Mouse (Mus musculus) adrenal gland, adult 18-20 months (tissue): ENCODE measurements around the gene Mre11a. TPM values are rescaled to one million over a fixed set of nuclear protein-coding genes. Genes with fewer than 3 reads are reported as not detected.

Experiments used
- DNase-seq, 2 experiments: peaks; one replicate each; pipeline ENCODE4 v3.0.0; 2021 to 2022; ENCODE audit warnings: low spot score in 2 of 2
- total RNA-seq, 2 experiments: library from RNA; stranded (reverse); gene quantifications; 1 replicate in 1 of 2; 2 replicates in 1 of 2; pipeline ENCODE4 v1.2.3; 2021

Gene Mre11a
- total RNA-seq, 2 experiments from 2014 or later, result 17.2 TPM

DNA sequence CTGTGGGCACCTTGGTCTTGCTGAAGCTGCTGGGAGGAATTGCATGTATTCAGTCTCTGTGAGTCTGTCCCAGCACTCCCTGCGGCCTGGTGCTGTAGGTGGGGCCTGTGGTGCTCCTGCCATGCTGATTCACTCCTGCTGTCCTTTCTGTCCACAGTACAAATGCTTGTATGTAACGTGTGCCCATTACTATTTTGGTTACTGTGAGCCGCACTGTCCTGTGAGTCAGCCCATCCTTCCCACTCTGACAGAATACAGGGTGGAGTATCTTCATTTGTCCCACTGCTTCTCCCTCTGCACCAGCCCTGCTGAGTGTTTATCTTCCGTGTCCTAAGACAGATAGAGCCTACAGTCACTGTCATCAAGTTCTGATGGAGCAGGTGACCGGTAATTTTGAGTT lies 25.7 kb downstream of the Mre11a start:
- no peak for DNase-seq

GRCm38 (mm10) chr9:14821396-14821795 lies 36.9 kb downstream of the Mre11a start:
- no peak for DNase-seq

DNA sequence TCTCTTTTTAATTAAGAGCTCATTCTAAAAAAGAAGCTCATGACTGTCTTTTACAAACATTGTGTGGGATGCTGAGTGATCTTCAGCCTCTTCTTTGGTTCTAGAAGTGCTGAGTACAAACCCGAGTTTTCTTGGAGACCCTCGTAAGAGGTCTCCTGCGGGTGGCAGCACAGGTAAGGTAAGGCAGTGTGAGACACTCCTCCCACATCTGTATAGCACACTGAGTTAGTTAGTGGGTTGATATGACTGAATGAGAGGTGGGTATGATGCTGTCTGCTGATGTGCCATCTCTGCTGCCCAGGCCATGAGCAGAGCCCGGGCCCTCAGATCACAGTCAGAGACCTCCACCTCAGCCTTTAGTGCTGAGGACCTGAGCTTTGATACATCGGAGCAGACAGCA lies 40.4 kb downstream of the Mre11a start:
- DNase-seq, result no peak

DNA sequence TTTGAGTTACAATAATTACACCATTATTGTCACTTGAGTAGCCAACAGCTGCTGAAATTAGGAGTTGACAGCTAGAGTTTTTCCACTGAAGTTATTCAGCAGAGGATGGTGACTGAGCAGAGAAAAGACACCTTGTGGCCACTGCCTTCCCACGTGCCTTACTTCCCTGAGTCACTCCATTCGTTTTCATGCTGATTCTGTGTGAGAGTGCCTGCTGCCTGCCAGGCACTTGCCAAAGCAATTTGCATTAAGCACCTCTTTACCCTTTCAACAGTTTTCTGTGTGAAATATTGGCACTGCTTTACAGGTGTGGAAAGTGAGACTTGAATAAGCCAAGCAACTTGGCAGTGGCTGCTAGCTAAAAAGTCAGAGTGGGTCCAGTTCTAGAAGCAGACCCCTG lies 43.4 kb downstream of the Mre11a start:
- DNase-seq, result no peak

DNA sequence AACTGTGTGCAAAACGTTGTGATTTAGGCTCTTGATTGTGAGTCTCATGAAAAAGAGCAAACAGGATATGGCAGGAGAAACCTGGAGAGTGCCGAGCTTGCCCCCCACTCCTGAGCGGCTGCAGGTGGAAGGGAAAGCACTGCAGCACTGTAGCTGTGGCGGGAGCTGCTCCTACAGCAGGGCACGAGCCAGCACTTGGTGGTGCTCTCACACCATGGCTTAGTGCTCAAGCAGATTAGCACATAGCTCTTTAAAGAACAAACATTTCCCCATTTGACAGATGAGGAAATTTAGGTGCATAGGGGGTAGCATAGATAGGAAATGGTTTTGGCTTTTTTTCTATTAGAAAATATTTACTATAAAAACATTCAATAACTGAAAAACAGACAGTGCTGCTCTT lies 47.6 kb downstream of the Mre11a start:
- DNase-seq, result no peak

DNA sequence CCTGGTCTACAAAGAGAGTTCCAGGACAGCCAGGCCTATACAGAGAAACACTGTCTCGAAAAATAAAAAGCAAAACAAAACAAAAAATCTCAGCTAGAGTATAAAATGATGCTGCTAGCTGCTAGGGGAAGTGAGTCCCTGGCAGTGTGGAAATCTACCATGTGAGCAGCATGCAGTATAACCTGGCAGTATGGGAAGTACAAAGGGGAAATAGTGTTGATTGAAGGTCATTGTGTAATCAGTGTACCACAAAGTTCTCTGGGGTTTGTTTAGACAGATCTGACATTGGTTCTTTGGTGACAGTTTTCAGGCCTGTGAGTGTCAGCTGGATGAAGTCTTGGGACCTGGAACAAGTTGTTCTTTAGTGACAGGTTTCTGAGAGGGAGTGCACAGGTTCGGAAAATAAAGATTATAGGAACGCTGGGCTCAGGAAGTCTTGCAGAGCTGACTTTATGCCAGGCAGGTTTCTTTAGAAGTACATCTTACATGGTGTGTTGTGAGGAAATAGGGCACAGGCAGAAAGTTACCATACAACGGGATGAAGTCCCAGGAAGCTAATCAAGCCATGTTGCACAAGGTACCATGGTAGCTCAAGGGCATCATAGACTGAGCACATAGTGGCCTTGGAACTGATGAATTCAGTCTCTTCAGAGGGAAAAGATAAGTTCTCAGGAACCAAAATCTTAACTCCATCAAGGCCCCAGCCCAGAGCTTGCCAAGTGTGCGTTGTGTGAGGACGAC lies 51.1 kb downstream of the Mre11a start:
- DNase-seq, result no peak

- no peak for DNase-seq
Measured at GRCm38 (mm10) chr9:14839527-14839926, 55.1 kb downstream of the Mre11a start.

DNA sequence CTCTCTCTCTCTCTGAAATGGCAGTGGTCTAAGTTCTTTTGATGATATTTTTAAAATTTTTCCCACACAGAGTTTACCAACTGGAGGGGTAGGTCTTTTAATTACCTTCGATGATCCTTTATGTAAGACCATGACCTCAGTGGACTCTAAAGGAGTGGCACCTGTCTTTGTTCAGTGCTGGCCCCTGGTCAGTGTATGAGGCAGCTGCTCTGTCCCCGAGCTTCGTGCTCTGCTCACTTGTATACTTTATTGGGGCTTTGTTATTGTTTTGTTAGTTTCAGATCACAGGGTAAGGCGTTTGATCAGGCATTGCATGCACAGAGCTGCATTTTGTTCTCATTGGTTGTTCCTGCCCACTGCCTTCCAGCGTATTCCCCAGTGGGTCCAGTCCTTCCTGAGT lies 55.5 kb downstream of the Mre11a start:
- no peak for DNase-seq

GRCm38 (mm10) chr9:14841878-14842761 lies 57.7 kb downstream of the Mre11a start:
- no peak for DNase-seq

- no peak for DNase-seq
Measured at GRCm38 (mm10) chr9:14843311-14843857, 58.9 kb downstream of the Mre11a start.

DNA sequence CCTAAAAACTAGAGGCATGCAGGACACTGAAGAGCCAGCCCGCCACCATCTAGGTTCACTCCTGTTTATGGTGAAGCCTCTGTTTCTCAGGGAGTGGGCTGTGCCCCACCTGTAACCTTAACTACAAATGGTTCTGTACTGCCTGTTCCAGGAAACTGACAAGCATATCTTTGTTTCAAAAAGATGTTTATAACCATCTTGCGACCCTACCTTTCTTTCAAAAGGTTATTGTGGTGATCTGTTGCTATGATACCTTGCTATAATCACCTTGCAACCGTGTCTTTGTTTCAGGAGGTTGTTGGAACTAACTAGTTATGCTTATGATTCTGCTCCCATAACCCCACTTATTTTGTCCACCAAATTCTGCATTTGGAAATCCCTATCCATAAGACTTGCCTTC lies 59.4 kb downstream of the Mre11a start:
- no peak for DNase-seq

DNA sequence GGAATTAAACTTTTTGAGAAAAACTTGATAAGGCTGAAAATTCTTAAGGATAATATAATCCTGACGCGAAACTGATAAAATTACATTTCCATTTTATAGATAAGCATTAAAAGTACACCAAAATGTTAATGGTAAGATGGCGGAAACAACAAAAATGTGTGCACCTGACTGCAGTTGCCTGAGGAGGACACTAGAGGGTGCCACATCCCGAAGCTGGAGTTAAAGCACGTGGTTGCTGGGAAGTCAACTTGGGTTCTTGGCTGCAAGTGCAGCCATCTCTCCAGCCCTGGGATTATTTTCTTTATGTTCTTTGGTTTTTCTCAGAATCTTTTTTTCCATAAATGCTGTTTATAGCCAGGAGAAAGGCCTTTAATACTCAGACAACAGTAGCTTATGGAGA lies 62.0 kb downstream of the Mre11a start:
- DNase-seq, result no peak

DNA sequence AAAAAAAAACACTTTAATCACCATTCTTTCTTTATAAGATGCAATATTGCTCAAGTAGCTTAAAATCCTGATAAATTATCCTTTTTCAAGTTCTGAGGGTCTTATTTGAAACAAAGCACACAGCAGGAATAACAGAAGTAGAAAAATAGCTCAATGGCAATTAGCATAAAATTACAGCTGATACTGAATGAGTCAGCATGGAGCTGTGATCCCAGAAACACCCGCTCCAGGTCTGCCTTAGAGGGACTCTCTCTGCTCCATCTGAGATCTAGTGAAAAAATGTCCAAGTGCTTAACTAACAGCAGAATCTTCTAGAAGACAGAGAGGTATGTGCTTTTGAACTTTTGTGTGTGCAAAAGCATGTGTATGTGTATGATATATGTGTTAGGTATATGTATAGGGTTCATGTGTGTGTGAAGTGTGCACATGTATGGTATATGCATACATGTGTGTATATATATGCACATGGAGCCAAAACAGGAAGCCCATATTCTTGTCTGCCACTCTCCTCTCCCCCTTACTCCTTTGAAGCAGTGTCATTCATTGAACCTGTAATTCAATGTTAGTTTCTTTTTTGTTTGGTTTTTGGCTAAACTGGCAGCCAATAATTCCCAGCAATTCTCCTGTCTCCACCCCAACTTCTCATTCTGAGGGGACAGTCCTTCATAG lies 63.9 kb downstream of the Mre11a start:
- DNase-seq, result no peak

GRCm38 (mm10) chr9:14854585-14854984 lies 70.1 kb downstream of the Mre11a start:
- DNase-seq, result no peak

DNA sequence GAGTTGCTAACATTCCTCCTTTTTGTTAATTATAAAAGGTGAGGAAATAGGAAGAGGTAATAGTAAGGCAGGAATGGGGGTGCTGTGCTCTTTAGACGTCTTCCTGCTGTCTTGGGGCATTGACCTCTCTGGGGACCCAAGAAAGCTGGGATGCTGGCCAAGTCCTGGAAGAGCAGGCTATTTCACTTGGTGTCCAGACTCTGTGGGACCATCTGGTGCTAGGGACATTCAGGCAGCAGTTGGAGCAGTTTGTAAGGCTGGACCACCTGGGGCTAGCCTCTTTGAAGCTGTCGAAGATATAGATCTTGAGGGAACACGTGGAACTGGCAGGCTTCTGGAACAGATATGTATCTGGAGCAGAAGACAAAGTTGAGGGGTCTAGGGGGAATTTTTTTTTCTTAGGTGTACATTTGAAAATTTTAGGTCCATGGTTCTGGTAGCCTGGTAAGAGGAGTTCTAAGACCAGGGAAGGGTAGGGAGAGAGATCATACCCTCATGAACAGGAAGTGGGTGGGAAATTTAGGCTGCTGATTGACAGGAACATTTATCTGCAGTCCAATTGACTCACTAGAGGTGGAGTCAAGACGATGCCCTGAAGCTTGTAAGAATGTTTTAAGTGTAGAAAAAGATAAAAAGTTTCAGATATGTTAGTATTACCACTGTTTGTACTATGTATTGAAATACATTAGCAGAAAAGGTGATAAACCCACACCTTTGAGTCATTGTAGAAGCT lies 72.6 kb downstream of the Mre11a start:
- DNase-seq, result no peak

GRCm38 (mm10) chr9:14858170-14858706 lies 73.8 kb downstream of the Mre11a start:
- DNase-seq, result no peak

DNA sequence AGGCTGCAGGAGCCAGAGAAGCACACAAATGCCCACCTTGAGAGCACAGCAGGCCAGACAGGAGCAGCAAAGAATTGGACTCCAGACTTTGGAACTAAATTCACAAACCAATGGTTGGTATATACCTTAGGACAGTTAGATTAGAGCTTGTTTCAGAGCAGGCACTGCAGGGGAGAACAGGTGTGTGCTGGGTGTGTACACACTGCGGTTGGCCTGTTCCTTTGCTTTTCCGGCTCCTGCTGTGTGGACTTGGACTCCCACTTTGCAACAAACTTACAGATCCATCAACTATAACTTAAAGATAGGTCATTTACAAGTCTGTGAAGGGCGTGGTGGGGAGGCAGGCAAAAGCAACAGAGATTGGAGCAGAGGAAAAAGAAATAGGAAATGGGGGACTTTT lies 74.3 kb downstream of the Mre11a start:
- DNase-seq, result no peak

DNA sequence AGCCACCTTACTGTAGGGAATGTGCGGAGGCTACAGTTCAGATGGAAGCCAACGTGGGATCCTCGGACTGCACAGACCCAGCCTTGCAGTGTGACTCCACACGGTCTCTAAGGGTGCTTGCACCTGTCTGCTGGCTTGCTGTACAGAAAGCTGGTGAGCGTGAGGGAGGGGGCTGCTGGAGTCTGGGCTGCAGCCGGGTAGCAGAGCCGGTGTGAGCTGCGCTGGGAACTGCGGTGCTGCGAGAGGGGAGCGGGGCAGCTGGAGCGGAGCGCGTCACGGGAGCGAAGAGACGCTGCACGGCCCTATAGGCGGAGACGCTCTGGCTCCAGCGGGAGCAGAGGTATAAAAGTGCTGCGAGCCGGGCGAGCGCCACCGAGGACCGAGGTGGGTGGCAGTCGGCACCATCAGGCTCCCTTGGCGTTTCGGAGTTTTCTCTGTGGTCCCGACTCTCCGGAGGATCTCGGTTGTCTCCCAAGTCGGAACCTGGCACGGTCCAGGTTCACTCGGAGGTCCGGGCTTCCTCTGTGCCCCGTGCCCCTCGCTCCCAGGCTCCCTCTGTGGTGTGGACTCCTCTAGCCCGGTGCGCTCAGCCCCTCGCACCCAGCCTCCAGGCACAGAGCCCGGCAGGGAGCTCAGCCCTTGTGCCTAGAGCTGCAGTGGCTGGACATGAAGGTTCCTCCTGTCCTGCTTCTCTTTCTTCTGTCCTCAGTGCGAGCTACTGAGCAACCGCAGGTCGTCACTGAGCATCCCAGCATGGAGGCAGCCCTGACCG lies 75.6 kb downstream of the Mre11a start, which contains the start of gene Gpr83:
TSS of gene Gpr83 (plus strand) at position 343 of the 772 bp plus-strand sequence.
- DNase-seq, result no peak

DNA sequence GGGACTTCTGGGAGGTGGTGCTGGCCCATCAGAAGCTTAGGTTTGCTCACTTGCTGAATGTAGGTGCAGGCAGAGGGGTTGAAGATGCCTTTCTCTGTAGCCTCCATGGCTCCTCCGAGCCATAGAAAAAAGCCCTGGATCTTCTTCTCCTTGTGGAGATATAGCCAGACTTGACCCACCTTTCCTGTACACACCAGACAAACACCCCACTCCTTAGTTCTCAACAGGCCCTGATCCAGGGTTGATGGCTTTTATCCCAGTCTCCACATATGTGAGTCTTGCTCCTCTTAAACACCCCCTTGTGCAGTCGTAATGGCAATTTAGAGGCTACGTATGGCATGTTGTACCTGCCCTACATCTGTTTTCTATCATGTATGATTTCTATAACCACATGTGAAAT lies 78.7 kb downstream of the Mre11a start:
- no peak for DNase-seq

GRCm38 (mm10) chr9:14864726-14865125 lies 80.3 kb downstream of the Mre11a start:
- no peak for DNase-seq
